Mouse (Mus musculus): ENCODE measurements around the gene Ghrl.
A peak's percentile ranks its signal among the peaks of the same experiment; 100 is the strongest.
"Not testable (repeated sequence)": the region's sequence is repeated elsewhere in the genome, so short reads cannot be mapped to it uniquely, and the experiment has no call there.

Gene Ghrl

DNA sequence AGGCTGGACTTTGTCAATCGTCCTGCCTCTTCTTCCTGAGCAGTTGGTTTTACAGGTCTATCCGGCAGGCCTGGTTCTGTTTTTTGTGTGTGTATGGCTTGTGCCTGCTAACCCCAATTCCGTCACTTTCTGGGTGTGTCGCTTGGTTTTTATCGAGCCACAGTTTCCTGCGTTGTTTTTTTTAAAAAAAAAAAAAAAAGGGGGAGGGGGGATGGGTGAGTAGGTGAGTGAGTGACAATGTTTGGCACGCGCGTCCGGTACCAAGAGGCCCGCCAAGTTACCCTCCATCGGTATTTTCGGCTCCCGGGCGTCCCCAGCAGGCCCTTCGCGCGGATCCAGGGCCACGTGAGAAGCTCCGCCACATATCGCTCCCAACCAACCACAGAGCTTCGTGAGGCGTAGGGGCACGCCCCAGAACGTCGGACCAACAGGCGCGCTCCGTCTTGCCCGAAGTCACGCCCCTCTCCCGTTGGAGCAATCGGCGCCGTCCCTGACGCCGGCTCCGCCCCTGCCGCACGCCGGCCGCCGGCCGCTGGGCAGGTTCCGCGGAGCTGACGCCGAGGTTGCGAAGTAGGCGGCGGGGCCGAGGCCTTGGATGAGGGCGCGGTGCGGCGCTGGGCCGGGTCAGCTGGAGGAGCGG is 23.0 kb downstream of the Ghrl start, which contains the start of gene Tatdn2:
Tatdn2 (plus strand) TSS at position 469 of the 640 bp plus-strand sequence.
- DNase-seq (ENCODE audit: low spot score in 2 of 2): peak; percentile 95 to 96

DNA sequence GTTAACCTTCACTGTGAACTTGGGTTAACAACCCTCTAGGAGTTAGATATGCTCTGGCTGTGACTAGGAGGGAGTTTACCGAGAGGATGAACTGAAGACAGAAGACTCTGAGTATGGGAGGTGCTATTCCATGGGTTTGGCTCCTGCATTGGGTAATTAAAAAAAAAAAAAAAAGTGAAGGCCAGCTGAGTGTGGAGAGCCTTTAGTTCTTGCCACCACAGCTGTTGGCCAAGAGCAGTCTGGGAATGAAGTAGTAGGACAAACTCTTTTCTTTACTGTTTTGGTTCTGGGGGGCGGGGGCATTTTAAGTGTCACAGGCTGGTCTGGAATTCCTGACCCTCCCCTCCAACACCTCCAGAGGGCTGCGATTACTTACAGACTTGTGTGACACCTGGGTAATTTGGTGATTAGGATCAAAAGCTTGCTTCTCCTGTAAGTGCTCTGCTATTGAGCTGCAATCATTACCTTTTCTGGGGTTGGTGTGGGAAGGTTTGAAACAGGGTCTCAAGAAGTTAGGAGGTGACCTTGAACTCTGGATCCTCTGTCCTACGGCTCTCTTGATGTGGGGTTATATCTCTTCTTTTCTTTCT is 23.8 kb downstream of the Ghrl start:
- DNase-seq (ENCODE audit: low spot score in 2 of 2): no peak

- DNase-seq (ENCODE audit: low spot score in 2 of 2): no peak
These were observed 24.5 kb downstream of the Ghrl start for GRCm38 (mm10) chr6:113695203-113695602.

DNA sequence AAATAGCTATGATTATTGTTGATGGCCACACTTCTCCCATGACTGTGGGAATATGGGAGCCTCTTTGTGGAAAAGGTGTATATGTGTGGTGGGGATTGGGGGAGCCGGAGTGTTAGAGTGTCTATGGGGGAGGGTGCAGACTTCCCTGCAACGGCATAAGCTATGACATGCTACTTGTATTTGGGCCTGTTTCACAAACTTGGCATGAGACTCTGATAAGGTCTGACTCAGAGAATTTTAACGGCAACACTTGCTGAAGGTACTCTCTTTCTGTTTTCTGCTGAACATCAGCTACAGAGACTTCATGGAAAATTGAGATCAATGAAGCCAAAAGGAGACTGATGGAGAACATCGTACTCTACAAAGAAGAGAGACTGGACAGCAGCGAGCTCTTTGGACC is 26.3 kb downstream of the Ghrl start:
- DNase-seq (ENCODE audit: low spot score in 2 of 2): no peak

GRCm38 (mm10) chr6:113692661-113693133 is 27.0 kb downstream of the Ghrl start:
- no peak for DNase-seq (ENCODE audit: low spot score in 2 of 2)

- no peak for DNase-seq (ENCODE audit: low spot score in 2 of 2)
These were observed 28.6 kb downstream of the Ghrl start for GRCm38 (mm10) chr6:113691084-113691462.

- DNase-seq (ENCODE audit: low spot score in 2 of 2): no peak
These were observed 29.1 kb downstream of the Ghrl start for GRCm38 (mm10) chr6:113690400-113691083.

- DNase-seq (ENCODE audit: low spot score in 2 of 2): no peak
These were observed 29.7 kb downstream of the Ghrl start for GRCm38 (mm10) chr6:113690008-113690399.

GRCm38 (mm10) chr6:113686551-113687125 is 33.0 kb downstream of the Ghrl start:
- no peak for DNase-seq (ENCODE audit: low spot score in 2 of 2)

GRCm38 (mm10) chr6:113683081-113683825 is 36.4 kb downstream of the Ghrl start:
- DNase-seq (ENCODE audit: low spot score in 2 of 2): no peak

DNA sequence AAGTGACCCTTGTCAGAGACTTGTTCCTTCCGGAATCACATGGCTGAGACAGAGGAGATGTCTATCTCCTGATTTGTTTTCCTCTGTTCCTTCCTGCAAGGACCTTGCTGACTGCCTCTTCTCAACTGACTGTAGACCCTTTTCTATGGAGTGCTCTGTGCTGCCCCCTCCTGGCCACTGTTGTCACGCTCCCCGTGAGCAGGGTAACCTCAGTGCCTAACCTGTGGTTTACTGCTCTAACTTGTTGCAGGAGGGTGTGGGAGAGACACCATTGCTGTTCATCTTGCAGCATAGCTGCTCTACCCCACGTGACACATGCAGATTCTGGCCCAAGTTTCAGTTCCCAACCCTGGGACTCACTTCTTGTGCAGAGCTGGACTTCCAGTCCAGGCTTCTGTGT is 38.4 kb downstream of the Ghrl start:
- DNase-seq (ENCODE audit: low spot score in 2 of 2): peak; percentile 83 to 85

- DNase-seq (ENCODE audit: low spot score in 2 of 2): no peak
These were observed 39.6 kb downstream of the Ghrl start for GRCm38 (mm10) chr6:113679993-113680566.

- DNase-seq (ENCODE audit: low spot score in 2 of 2): no peak
These were observed 41.3 kb downstream of the Ghrl start for GRCm38 (mm10) chr6:113678246-113679012.

DNA sequence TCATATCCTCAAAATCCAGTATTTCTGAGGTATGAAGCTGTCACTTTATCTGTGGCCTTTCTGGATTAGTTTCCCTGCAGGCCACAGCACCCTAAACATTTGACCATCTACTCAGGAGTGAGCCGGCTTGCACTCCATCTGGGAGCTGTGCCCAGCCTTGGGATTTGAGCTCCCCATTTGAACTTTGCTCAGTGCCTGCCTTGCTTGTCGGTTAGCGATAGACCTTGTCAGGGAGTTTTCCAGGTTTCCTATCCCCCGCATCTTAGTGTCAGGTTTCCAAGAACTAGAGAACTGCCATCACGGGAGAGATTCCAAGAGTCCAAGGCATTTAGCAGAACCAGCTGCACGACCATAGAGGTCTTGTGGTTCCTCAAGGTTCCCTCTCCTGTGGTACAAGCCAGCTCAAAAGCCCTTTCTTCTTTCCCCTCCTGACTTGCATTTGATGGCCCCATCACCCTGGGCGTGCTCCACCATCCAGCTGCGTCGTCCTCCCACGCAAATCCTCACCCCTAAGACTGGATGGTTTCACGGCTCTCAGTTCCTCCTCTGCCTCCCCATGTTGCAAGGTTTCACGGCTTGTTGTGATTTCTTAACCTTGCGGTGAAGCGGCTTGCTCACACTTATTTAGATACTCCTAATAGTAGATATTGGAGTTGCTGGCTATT is 42.5 kb downstream of the Ghrl start:
- no peak for DNase-seq (ENCODE audit: low spot score in 2 of 2)

DNA sequence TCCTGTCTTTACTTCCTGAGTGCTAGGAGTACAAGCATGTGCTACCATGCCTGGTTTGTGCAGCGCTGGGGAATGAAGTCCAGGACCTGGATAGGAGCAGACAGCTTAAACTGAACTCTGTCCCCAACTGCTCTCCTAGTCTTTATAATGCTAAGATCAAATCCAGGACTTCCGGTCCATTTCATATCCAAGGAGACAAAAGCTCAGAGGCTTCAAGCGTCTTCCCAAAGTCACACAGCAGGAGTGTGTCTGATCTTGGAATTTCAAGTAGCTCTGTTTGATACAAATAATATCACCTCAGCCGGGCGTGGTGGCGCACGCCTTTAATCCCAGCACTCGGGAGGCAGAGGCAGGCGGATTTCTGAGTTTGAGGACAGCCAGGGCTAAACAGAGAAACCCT is 43.7 kb downstream of the Ghrl start:
- no peak for DNase-seq (ENCODE audit: low spot score in 2 of 2)

GRCm38 (mm10) chr6:113675234-113675633 is 44.4 kb downstream of the Ghrl start:
- DNase-seq (ENCODE audit: low spot score in 2 of 2): no peak

GRCm38 (mm10) chr6:113672989-113673388 is 46.7 kb downstream of the Ghrl start:
- DNase-seq (ENCODE audit: low spot score in 2 of 2): no peak

DNA sequence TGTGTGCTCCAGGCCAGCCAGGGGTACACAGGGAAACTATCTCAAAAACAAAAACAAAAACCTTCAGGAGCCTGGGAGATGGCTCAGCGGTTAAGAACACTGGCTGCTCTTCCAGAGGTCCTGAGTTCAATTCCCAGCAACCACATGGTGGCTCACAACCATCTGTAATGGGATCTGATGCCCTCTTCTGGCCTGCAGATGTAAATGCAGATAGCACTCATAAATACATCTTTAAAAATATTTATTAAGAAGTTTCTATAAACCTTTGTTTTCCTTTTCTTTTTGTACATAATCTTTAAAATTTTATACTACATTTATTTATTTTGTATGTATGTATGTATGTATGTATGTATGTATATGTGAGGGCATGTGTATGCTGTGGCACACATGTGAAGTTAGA is 47.7 kb downstream of the Ghrl start:
- not testable (repeated sequence) for DNase-seq (ENCODE audit: low spot score in 2 of 2)

DNA sequence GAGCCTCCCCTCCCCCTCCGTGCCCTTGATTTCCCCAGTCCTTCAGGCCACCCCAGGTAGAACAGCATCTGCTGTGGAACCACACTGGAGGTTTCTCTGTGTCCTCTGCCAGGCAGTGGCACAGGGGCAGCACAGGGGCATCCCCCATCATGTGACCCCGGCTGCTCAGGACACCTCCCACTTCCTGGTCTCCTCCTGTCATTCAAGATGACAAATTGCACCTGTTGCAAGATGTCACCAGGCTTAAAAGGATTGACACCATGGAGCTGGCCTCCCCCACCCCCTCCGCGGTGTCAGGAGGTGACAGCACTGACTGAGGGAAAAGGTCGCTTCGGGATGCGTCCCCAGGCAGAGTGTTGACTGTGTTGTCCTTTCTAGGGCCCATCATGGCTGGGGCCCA is 49.9 kb downstream of the Ghrl start:
- no peak for DNase-seq (ENCODE audit: low spot score in 2 of 2)

All from right cerebral cortex, adult 2 months (tissue).